Mouse (Mus musculus): ENCODE data around the gene Fam228a. TPM values are rescaled to one million over a fixed set of nuclear protein-coding genes. Genes with fewer than 3 reads are reported as not detected.

Gene Fam228a
- total RNA-seq, 2 experiments from 2014 or later: 1.9 to 3.0 TPM

Other genes with a start within 250 kb of the Fam228a start
- gene Itsn2, start 145.8 kb downstream of the Fam228a start, total RNA-seq (2021): 10 to 100 TPM; 89.4 to 91.2 TPM
- not detected for gene Gm3625, start 145.5 kb downstream of the Fam228a start, total RNA-seq (2021)
- 10 to 100 TPM; 10.9 to 11.7 TPM for gene Pfn4, start 30.6 kb upstream of the Fam228a start, total RNA-seq (2021)
- gene Fam228b, start 30.8 kb upstream of the Fam228a start, total RNA-seq (2021): 10 to 100 TPM; 21.9 to 26.6 TPM
- 10 to 100 TPM; 68.4 to 76.9 TPM for gene Sf3b6, start 79.1 kb upstream of the Fam228a start, total RNA-seq (2021)
- gene Fkbp1b, start 103.2 kb upstream of the Fam228a start, total RNA-seq (2021): 10 to 100 TPM; 43.3 to 56.1 TPM
- gene Wdcp, start 104.9 kb upstream of the Fam228a start, total RNA-seq (2021): 10 to 100 TPM; 13.0 to 14.8 TPM
- under 1 TPM; 0.36 to 0.59 TPM for gene Mfsd2b, start 135.9 kb upstream of the Fam228a start, total RNA-seq (2021)
- 10 to 100 TPM; 51.1 to 52.9 TPM for gene Ubxn2a, start 169.3 kb upstream of the Fam228a start, total RNA-seq (2021)
- 10 to 100 TPM; 32.8 to 33.2 TPM for gene Atad2b, start 178.9 kb upstream of the Fam228a start, total RNA-seq (2021)